Mouse (Mus musculus) lung, postnatal 0 days (tissue): ENCODE measurements around the gene R3hdm4. TPM values are rescaled to one million over a fixed set of nuclear protein-coding genes. Genes with fewer than 3 reads are reported as not detected.

ENCODE experiments used
- ATAC-seq: fragments of 200-750 bp; cut with Nextera tagmentation; 2 replicates; pipeline ENCODE4 v1.8.0; 2017; ENCODE audit warnings: moderate library complexity
- DNase-seq: peaks from one replicate; pipeline ENCODE4 v3.0.0-alpha.2; 2016; ENCODE audit warnings: low spot score
- H3K27ac ChIP-seq: fragments of 300-500 bp; sonication (generic); 2 replicates; pipeline ENCODE4 v1.5.1; 2014; ENCODE audit warnings: antibody characterized with exemption, mild to moderate bottlenecking, low read length, mixed read lengths
- H3K27me3 ChIP-seq: fragments of 300-500 bp; sonication (generic); replicated peaks from 2 replicates; pipeline ENCODE4 v1.6.1; 2014; ENCODE audit warnings: low read length, mixed read lengths; ENCODE audit not compliant: insufficient read depth
- H3K36me3 ChIP-seq: fragments of 300-500 bp; sonication (generic); 2 replicates; pipeline ENCODE4 v1.6.1; 2014; ENCODE audit warnings: low read length, mixed read lengths; ENCODE audit not compliant: insufficient read depth
- H3K4me1 ChIP-seq: fragments of 300-500 bp; sonication (generic); 2 replicates; pipeline ENCODE4 v1.6.1; 2014; ENCODE audit warnings: antibody characterized with exemption, low read depth, low read length, mixed read lengths; ENCODE audit not compliant: insufficient read depth
- H3K4me2 ChIP-seq: fragments of 300-500 bp; sonication (generic); replicated peaks from 2 replicates; pipeline ENCODE4 v1.6.1; 2014; ENCODE audit warnings: low read depth, mild to moderate bottlenecking, low read length, moderate library complexity, mixed read lengths
- H3K4me3 ChIP-seq: fragments of 300-500 bp; sonication (generic); 2 replicates; pipeline ENCODE4 v1.5.1; 2014; ENCODE audit warnings: low read depth, low read length
- H3K9ac ChIP-seq: fragments of 300-500 bp; sonication (generic); replicated peaks from 2 replicates; pipeline ENCODE4 v1.6.1; 2014; ENCODE audit warnings: low read depth, mild to moderate bottlenecking
- H3K9me3 ChIP-seq: fragments of 300-500 bp; sonication (generic); 2 replicates; pipeline ENCODE4 v1.6.1; 2016; ENCODE audit warnings: low read length, mixed read lengths
- CTCF ChIP-seq: IDR thresholded peaks from 2 replicates; pipeline ENCODE4 v1.5.1; 2016; ENCODE audit warnings: antibody characterized with exemption, mild to moderate bottlenecking
- EP300 ChIP-seq: IDR thresholded peaks from 2 replicates; pipeline ENCODE4 v1.6.1; 2016; ENCODE audit warnings: antibody characterized with exemption, mild to moderate bottlenecking, control low read depth
- WGBS: fragments of 180-500 bp; shearing (Covaris S2); extraction: QIAGEN DNeasy Blood & Tissue Kit; methylation state at CpG from one replicate; pipeline ENCODE4 v1.1.7; 2014; 5-methylcytosine and 5-hydroxymethylcytosine counted together
- polyA plus RNA-seq: library from polyadenylated mRNA; unstranded; fragments of >200 nt; fragmentation: Nextera tagmentation; extraction: Ambion mirVana; gene quantifications from 2 replicates; pipeline ENCODE4 v1.2.1, GENCODE M21; 2015

R3hdm4 gene
- polyA plus RNA-seq, 1 experiment from 2014 or later = 129 TPM

DNA sequence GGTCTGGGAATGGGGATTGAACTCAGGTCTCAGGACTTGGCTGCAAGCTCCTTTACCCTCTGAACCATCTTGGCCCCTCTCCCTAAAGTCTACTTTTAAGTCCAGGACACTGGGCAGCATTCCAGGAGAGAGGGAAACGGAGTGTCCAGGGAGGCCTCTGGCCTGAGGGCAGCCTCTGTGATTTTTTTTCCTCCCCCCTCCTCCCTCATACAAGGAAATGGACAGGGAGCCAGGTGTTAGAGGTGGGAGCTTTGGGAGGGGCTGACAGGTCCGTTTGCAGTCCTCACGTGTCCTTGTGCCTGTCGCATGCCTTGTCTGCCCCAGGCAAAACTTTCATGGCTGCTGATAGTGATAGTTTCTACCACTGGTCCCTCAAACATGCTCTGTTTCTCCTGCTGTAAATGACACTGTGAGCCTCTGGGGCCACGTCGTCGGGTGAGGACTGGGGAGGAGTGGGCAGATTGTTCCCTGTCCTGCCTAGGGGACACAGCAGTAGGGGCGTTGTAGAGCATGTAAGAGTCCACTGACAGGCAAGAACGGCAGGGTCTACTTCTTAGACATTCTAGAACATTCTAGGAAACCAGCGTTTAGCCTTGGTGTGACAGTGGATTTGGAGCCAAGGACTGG lies 15.4 kb upstream of the R3hdm4 start:
- peak; percentile 62 for DNase-seq
- peak overlapping the region; percentile 10; the same call in 1 of the 2 replicates for H3K4me3 ChIP-seq
- ATAC-seq = no peak
- H3K36me3 ChIP-seq = peaks cover 3% of the 10 kb centered on the region; the same call in 1 of the 2 replicates
- H3K27ac ChIP-seq = peak overlapping the region; percentile 89
- peaks cover 59% of the 10 kb centered on the region for H3K4me1 ChIP-seq
- no peaks in the 10 kb centered on the region for H3K9me3 ChIP-seq
- no peak overlapping the region for H3K9ac ChIP-seq
- no peaks in the 10 kb centered on the region for H3K27me3 ChIP-seq
- TF ChIP-seq CTCF (0 out of 2 replicates have a peak, but pooled peaks have one; percentile 21), EP300 (no peak; the same call in 1 of the 2 replicates)
- 18% methylated on average over 10 of the region's 10 CpGs for WGBS
- peak overlapping the region; percentile 50 for H3K4me2 ChIP-seq

DNA sequence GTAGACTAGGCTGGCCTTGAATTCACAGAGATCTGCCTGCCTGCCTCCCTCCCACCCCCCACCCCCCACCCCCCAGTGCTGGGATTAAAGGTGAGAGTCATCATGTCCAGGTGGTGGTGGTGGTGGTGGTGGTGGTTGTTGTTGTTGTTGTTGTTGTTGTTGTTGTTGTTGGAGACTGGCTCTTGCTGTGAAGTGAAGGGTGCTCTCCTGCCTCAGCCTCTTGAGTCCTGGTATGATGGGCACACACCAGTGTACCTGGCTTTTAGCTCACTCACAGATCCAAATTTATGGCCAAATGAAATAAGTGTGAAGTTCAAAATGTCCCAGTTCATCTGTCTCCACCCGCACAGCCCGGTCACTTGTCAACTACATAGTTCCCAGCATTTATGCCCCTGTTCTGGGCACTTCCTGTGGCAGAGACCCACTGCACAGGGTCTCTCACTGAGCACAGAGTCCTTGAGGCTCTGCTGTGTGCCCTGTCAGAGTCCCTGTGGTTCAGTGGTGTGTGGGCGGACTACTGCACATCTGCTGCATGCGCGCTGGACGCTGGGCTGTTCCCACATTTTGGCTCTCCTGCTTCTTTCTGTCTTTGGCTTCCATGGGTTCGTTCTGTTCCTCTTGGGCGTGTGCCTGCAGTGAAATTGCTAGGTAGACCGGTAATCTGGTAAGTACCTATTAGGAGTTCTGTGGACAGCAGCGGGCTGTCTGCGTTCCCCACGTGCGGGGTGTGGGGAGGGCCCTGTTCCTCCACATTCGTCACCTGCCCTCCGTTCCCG lies 14.0 kb upstream of the R3hdm4 start:
- DNase-seq (no peak), ATAC-seq (no peak)
- Histone ChIP-seq H3K4me3 (no peak overlapping the region), H3K27ac (peak overlapping the region; percentile 65), H3K9ac (no peak overlapping the region), H3K4me1 (peaks cover 59% of the 10 kb centered on the region), H3K27me3 (no peaks in the 10 kb centered on the region), H3K4me2 (no peak overlapping the region), H3K36me3 (peaks cover 12% of the 10 kb centered on the region; the same call in 1 of the 2 replicates), H3K9me3 (no peaks in the 10 kb centered on the region)
- TF ChIP-seq EP300 (no peak), CTCF (no peak)
- WGBS = 84% methylated on average over 16 of the region's 16 CpGs

DNA sequence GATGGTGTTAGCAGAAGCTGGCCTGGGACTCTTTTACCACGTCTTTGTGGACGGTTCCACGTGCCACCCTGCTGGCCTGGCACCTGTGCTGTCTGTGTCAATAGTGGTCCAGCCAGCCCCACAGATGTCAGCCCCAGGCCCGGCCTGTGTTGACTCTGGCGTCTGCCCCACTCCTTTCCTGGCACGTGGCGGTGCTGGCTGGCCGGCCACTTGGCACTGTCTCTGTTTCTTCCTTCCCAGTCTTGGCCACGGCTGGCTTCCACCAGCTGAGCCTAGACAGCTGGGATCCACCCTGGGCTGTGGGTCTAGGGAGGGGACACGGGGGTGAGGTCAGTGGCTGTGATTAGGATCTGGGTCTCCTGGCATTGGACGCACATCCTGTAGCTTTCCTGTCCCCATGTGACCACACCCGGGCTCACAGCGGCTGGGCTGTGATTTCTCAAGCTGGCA lies 13.3 kb upstream of the R3hdm4 start:
- 4% methylated on average over 13 of the region's 13 CpGs for WGBS
- Histone ChIP-seq H3K4me3 (no peak overlapping the region), H3K4me1 (peaks cover 62% of the 10 kb centered on the region), H3K9ac (no peak overlapping the region), H3K27ac (peak overlapping the region; percentile 65), H3K36me3 (peaks cover 12% of the 10 kb centered on the region; the same call in 1 of the 2 replicates), H3K27me3 (no peaks in the 10 kb centered on the region), H3K9me3 (no peaks in the 10 kb centered on the region), H3K4me2 (no peak overlapping the region)
- TF ChIP-seq EP300 = peak; percentile 98
- no peak; the same call in 1 of the 2 replicates for TF ChIP-seq CTCF
- peak; percentile 95 for DNase-seq
- peak; percentile 84 for ATAC-seq

DNA sequence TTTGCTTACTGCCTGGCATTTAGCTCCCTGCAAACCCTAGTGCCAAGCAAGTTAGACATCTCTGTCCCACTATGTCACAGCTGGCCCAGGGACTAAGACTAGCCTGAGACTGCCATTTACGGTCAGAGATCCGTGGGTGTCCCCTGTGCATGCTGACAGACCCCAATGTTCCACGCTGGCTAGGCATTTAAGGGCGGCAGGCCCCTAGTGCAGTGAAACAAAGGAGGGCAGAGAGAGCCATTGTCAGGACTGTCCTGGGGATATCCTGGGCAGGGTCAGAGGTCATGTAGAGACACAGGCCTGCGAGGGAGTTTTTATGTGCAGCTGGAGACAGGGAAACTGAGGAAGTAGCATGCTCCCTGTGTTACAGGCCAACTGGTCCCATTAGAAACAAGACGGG lies 12.9 kb upstream of the R3hdm4 start:
- H3K4me3 ChIP-seq = no peak overlapping the region
- TF ChIP-seq EP300 (no peak), CTCF (no peak)
- no peaks in the 10 kb centered on the region for H3K9me3 ChIP-seq
- H3K9ac ChIP-seq = no peak overlapping the region
- 58% methylated on average over 6 of the region's 6 CpGs for WGBS
- peak overlapping the region; percentile 65 for H3K27ac ChIP-seq
- DNase-seq = no peak
- peaks cover 12% of the 10 kb centered on the region; the same call in 1 of the 2 replicates for H3K36me3 ChIP-seq
- no peak for ATAC-seq
- H3K4me1 ChIP-seq = peaks cover 67% of the 10 kb centered on the region
- H3K4me2 ChIP-seq = no peak overlapping the region
- no peaks in the 10 kb centered on the region for H3K27me3 ChIP-seq

DNA sequence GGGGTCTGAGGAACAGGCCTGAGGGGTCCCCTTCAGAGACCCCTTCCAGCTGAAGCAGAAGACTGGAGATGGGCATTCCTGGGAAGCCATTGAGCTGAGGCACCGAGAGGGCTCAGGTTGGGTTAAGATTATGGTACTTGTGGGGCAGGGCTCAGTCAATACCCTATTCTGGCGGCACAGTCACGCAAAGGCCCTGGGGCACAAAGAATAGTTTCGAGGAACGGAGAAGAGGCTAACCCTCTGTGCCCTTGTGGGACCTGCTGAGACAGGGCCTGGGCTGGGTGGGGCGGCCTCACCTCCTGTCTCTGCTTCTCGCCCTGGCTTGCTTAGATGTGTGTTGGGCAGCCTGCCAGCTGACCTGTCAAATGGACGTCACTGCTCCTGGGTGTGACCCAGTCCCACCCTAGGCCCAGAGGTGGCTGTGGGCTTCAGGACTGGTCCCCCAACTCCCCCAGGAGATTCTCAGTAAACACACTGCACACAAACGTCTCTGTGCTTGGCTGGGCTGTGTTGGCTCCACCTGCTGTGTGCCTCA lies 12.2 kb upstream of the R3hdm4 start:
- Histone ChIP-seq H3K4me1 (peaks cover 67% of the 10 kb centered on the region), H3K27me3 (no peaks in the 10 kb centered on the region)
- DNase-seq = no peak

DNA sequence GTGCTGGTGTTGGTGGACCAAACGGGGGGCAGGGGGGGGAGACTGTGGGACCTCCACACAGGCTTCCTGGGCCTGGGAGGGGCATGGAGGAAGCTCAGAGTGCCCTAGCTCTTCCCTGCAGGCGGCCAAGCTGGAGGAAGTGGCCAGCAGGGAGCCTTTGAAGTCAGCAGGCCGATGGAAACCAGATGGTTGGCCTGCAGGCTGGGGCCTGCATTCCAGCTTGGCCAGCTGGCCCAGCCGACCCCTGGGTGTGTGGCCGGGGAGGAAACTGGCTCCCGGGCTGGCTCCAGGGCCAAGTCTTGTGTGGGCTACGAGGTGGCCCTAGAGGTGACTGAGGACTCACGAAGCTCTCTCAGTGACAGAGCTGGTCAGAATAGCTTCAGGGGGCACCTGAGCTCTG lies 11.7 kb upstream of the R3hdm4 start:
- H3K27me3 ChIP-seq = no peaks in the 10 kb centered on the region
- DNase-seq (peak; percentile 91), ATAC-seq (peak; percentile 6)
- H3K4me3 ChIP-seq = no peak overlapping the region
- no peak overlapping the region for H3K9ac ChIP-seq
- WGBS = 26% methylated on average over 8 of the region's 8 CpGs
- H3K4me2 ChIP-seq = no peak overlapping the region
- H3K9me3 ChIP-seq = no peaks in the 10 kb centered on the region
- 0 out of 2 replicates have a peak, but pooled peaks have one; percentile 29 for TF ChIP-seq EP300
- TF ChIP-seq CTCF = peak; percentile 40
- peaks cover 12% of the 10 kb centered on the region; the same call in 1 of the 2 replicates for H3K36me3 ChIP-seq
- H3K4me1 ChIP-seq = peaks cover 62% of the 10 kb centered on the region
- peak overlapping the region; percentile 51 for H3K27ac ChIP-seq

More for the DNA sequence above, 12.2 kb upstream of the R3hdm4 start:
- Histone ChIP-seq H3K9me3 (no peaks in the 10 kb centered on the region), H3K27ac (peak overlapping the region; percentile 65), H3K4me2 (no peak overlapping the region), H3K9ac (no peak overlapping the region), H3K36me3 (peaks cover 12% of the 10 kb centered on the region; the same call in 1 of the 2 replicates), H3K4me3 (no peak overlapping the region)
- 50% methylated on average over 9 of the region's 9 CpGs for WGBS
- TF ChIP-seq CTCF (no peak), EP300 (no peak)
- no peak for ATAC-seq
